Mouse (Mus musculus) gastrocnemius, postnatal 10 days (tissue): ENCODE measurements around the gene Grifin. TPM values are rescaled to one million over a fixed set of nuclear protein-coding genes. Genes with fewer than 3 reads are reported as not detected.

Source experiments
- DNase-seq: peaks from one replicate; pipeline ENCODE4 v3.0.0; 2021; ENCODE audit warnings: mixed read lengths
- total RNA-seq, 2 experiments: library from RNA; stranded (reverse); gene quantifications; 2 replicates each; pipeline ENCODE4 v1.2.3; 2021

Gene Grifin
- total RNA-seq, 2 experiments from 2014 or later, result not detected

DNA sequence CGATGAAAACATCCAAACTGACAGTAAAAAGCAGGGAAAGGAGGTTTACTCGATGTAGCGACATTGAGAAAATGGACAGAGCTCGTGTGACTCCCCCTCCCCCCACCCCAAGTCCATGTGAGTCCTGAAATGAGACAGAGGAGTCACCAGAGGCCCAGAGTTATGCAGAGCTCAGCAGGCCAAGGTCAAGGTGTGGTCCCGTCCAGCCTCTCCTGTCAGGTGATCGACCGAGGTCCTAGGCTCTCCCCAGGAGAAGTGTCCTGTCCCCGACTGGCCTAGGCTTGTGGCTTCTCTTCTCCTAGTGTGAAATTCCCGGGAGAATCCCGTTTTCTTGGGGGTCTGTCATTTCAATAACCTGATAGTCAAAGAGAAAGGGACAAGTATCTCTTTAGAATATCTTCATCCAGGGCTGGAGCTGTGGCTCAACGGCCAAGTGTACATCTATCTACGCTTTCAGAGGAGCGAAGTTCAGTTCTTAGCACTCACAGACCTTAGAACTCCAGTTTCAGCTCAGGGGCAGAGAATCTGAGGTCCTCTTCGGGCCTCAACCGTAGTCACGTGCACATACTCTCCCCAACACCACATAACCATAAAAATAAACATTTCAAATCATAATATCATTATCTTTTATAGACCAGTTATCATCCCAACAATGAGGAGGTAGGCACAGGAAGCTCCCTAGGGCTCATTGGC is 24.4 kb upstream of the Grifin start:
- DNase-seq, result no peak

DNA sequence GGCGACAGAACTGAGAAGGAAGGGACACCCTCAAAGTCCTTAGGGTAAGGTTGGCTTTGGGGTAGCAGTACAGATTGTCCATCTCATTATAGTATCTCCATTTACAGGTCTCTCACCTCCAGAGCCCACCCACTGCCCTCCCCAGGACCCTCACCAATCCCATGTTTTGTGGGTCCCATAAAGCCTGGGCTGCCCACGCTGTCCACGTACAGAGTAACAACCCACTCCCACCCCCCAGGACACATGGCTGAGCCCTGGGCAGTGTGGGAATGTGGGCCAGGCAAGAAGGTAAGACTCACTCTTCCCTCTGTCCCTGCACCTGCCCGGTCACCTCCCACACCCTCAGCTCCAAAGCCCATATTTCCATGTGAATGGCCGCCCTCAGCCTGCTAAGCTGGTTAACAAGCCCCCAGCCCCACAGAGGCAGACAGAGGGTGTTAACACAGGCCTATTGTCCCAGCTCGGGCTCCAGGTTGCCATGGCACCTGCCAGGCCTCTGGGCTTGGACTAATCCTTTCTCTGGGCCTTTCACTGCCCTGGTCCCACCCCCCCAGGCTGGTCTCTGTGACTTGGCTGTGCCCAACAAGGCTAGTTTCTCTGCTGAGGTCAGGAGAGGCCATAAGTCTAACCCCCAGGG is 19.0 kb upstream of the Grifin start:
- DNase-seq, result no peak

- DNase-seq, result peak; percentile 50
Measured at GRCm38 (mm10) chr5:140582995-140583731, 18.3 kb upstream of the Grifin start.

DNA sequence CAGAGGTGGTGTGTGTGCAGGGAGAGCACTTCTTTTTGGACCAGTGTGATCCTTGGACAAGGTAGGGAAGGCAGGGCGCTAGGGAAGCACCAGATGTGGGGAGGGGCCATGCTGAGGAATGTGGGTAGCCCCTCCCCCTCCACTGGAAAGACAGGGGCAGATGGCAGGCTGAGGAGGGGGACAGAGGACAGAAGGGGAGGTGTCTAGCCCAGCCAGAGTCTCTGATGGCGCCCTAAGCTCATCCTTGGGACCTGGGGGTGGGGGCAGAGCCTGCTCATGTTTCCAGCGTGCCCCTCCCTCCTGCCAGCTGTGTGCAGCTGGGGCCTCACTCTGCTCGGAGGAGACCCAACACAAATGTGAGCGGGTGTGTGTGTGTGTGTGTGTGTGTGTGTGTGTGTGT is 16.7 kb upstream of the Grifin start:
- no peak for DNase-seq

- DNase-seq, result no peak
Measured at GRCm38 (mm10) chr5:140579771-140580170, 14.9 kb upstream of the Grifin start.

- no peak for DNase-seq
Measured at GRCm38 (mm10) chr5:140579221-140579620, 14.3 kb upstream of the Grifin start.

DNA sequence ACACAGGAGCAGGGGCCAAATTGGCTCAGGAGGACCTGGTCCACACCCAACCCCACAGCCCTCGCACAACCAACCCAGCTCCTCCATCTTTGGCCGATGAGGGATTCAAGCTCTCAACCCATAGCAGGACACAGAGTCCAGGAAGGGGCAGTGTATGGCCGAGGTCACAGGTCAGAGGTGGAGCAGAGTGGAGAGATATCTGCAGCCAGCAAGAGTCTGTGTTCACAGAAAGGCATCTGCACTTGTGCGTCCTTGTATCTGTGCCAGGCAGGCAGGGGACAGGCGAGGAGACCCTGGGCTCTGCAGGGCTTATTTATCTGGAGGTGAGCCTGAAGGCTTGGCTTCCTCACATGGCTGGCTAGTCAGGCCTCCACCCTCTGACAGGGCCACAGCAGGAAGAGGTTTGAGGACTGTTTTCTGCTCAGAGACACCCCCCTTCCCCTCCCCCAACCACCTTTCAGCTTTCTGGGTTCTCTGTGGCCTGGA is 10.6 kb upstream of the Grifin start:
- DNase-seq, result no peak

GRCm38 (mm10) chr5:140572611-140573010 is 7.7 kb upstream of the Grifin start:
- no peak for DNase-seq

GRCm38 (mm10) chr5:140571673-140572072 is 6.8 kb upstream of the Grifin start:
- DNase-seq, result peak; percentile 83

GRCm38 (mm10) chr5:140571201-140571600 is 6.3 kb upstream of the Grifin start:
- DNase-seq, result no peak

DNA sequence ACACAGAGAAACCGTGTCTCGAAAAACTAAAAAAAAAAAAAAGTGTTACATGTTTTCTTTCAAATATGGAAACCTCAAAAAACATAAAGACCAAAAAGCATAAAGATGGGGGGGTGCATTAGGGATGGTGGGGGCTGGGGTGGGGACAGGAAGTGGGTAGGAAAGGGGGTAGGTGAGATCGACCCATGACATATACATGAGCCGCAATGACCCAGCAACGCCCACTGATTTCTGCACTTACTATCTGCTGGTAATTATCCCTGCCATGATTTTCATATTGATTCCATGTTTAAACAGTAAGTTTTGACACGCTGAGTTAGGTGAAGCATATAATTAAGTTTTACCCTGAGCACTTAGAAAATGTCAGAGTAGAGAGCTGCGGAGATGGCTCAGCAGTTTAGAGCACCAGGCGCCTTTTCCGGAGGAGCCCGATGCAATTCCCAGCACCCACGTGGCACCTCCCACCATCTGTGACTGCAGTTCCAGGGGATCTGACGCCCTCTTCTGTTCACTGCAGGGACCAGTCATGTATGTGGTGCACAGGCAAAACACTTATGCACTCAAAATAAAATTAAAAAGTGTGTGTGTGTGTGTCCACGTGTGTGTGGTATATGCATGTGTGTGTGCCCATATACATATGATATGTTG is 5.5 kb upstream of the Grifin start:
- DNase-seq, result no peak

DNA sequence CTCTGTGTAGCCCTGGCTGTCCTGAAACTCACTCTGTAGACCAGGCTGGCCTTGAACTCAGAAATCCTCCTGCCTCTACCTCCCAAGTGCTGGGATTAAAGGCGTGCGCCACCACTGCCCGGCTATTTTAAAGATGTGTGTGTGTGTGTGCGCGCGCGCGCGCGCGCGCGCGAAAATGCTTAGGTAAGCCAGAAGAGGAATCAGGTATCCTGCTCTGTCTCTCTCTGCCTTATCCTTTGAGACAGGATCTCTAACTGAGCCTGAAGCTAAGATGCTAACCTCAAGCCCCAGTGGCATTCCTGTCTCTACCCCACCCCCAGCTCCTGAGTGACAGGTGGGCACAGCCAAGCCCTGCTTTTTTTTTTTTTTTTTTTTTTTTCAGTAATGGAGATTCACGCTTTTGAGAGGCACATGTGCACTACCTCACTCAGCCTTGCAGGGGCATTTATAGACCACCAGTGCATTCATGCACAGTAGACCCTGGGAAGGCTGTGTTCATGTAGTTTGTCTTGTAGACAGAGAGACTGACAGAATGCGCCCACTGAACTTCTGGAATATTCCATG is 4.2 kb upstream of the Grifin start:
- DNase-seq, result no peak

DNA sequence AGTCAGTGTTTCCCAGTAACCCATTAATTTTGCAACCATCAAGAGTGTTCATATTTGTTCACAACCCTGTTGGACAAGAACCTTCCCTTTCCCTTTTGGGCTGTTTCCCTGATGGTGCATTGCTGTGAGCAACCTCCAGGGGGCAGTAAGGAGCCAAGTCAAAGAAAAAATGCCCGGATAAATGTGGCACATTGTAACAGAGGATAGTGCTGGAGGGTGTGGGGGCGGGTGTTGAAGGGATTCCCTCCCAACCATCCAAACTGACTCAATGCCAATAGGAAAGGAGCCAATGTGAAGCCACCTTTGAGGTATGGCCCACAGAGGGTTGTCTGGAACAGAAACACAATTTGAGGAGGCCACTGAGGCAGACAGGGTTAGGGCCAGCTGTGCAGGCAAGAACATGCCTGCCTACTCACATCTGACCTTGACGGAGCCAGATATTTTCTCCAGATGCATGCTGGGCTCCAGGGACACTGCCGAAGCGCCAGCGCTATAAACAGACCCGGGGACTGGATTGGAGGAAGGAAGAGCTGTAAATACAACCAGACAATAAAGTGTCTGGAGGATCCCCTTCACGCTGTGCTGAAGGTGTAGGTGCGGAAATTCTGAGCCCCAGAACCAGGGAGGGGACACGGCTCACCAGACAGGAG is 3.6 kb upstream of the Grifin start:
- DNase-seq, result peak; percentile 72

- DNase-seq, result no peak
Measured at GRCm38 (mm10) chr5:140567751-140568150, 2.9 kb upstream of the Grifin start.

GRCm38 (mm10) chr5:140567321-140567720 is 2.5 kb upstream of the Grifin start:
- peak; percentile 54 for DNase-seq

DNA sequence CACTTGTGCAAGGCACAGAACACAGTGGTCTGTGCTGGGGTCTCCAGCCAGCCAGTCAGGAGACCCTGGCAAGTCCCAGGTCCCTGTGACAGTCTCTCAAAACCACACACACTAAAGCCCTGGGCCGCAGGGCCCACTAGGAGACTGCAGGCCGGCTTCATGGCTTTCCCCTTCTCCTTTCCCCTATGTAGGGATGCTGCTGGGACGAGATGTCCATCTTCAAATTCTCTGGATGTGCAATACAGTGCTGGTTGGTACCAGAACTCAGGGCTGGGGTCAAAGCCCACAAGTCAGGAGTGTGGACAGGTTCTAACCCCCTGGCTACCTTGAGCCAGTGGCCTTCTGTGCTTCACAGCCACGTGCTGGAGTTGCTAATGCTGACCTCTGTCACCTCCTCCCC is 1.4 kb upstream of the Grifin start:
- no peak for DNase-seq

GRCm38 (mm10) chr5:140565856-140566255 is 985 bp upstream of the Grifin start:
- DNase-seq, result peak; percentile 57

GRCm38 (mm10) chr5:140565451-140565850 is 580 bp upstream of the Grifin start:
- DNase-seq, result peak; percentile 75

GRCm38 (mm10) chr5:140562601-140563000 is 2.3 kb downstream of the Grifin start:
- DNase-seq, result no peak

GRCm38 (mm10) chr5:140556859-140557258 is 8.0 kb downstream of the Grifin start:
- DNase-seq, result no peak

DNA sequence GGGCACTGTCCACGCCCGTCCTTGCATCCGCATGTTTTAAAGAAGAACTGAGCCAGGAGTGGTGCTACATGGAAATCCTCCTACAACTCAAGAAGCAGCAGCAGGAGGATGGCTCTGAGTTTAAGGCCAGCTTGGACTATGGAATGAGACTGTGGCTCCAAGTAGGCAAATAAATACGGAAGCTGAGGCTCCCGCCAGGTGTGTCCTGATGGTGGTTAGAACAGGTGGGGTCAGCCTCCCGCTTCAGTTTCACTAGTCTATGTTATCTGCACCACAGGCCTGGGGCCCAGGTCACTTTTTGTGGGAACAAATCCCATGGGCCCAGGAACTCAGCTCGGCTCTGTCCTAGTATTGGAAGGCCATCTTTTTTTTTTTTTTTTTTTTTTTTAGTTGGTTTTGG is 11.2 kb downstream of the Grifin start:
- no peak for DNase-seq
